Mouse (Mus musculus): Measurements from ENCODE around the gene Scyl1. TPM values are rescaled to one million over a fixed set of nuclear protein-coding genes. Genes with fewer than 3 reads are reported as not detected.

Gene Scyl1
- total RNA-seq, 2 experiments from 2014 or later, result 74.1 to 80.9 TPM

GRCm38 (mm10) chr19:5810103-5810839 is 39.1 kb upstream of the Scyl1 start:
- DNase-seq (ENCODE audit: low spot score in 2 of 2), result peak; percentile 49 to 59
- no peak overlapping the region for H3K4me3 ChIP-seq
- H3K27ac ChIP-seq, result peak overlapping the region; percentile 99
- no peak for TF ChIP-seq CTCF (conservative IDR thresholded peaks at IDR 0.05)

GRCm38 (mm10) chr19:5809712-5810089 is 38.5 kb upstream of the Scyl1 start:
- peak in 1 of 2 experiments; percentile 9 for DNase-seq (ENCODE audit: low spot score in 2 of 2)
- Histone ChIP-seq H3K4me3 (no peak overlapping the region), H3K27ac (peak overlapping the region; percentile 99)
- TF ChIP-seq CTCF (conservative IDR thresholded peaks at IDR 0.05), result no peak

- no peak overlapping the region for H3K4me3 ChIP-seq
- H3K27ac ChIP-seq, result peak overlapping the region; percentile 100
- peak in 1 of 2 experiments; percentile 8 for DNase-seq (ENCODE audit: low spot score in 2 of 2)
- no peak for TF ChIP-seq CTCF (conservative IDR thresholded peaks at IDR 0.05)
These were observed 37.9 kb upstream of the Scyl1 start for GRCm38 (mm10) chr19:5808955-5809711.

GRCm38 (mm10) chr19:5807740-5808139 is 36.5 kb upstream of the Scyl1 start:
- Histone ChIP-seq H3K4me3 (no peak overlapping the region), H3K27ac (peak overlapping the region; percentile 100)
- DNase-seq (ENCODE audit: low spot score in 2 of 2), result peak in 1 of 2 experiments; percentile 7
- no peak for TF ChIP-seq CTCF (conservative IDR thresholded peaks at IDR 0.05)

GRCm38 (mm10) chr19:5806809-5807205 is 35.6 kb upstream of the Scyl1 start:
- H3K4me3 ChIP-seq, result no peak overlapping the region
- H3K27ac ChIP-seq, result peak overlapping the region; percentile 100
- no peak for TF ChIP-seq CTCF (conservative IDR thresholded peaks at IDR 0.05)
- DNase-seq (ENCODE audit: low spot score in 2 of 2), result peak in 1 of 2 experiments; percentile 14

GRCm38 (mm10) chr19:5806051-5806808 is 35.0 kb upstream of the Scyl1 start:
- TF ChIP-seq CTCF (conservative IDR thresholded peaks at IDR 0.05), result no peak
- H3K27ac ChIP-seq, result peak overlapping the region; percentile 100
- H3K4me3 ChIP-seq, result peak overlapping the region; percentile 3; the same call in 1 of the 2 replicates
- DNase-seq (ENCODE audit: low spot score in 2 of 2), result peak in 1 of 2 experiments; percentile 33

- peak; percentile 66 to 80 for DNase-seq (ENCODE audit: low spot score in 2 of 2)
- no peak for TF ChIP-seq CTCF (conservative IDR thresholded peaks at IDR 0.05)
- peak overlapping the region; percentile 100 for H3K27ac ChIP-seq
- H3K4me3 ChIP-seq, result peak overlapping the region; percentile 52
These were observed 33.2 kb upstream of the Scyl1 start for GRCm38 (mm10) chr19:5804371-5804899.

- TF ChIP-seq CTCF (conservative IDR thresholded peaks at IDR 0.05), result no peak
- Histone ChIP-seq H3K4me3 (peak overlapping the region; percentile 52), H3K27ac (peak overlapping the region; percentile 100)
- DNase-seq (ENCODE audit: low spot score in 2 of 2), result no peak
These were observed 32.7 kb upstream of the Scyl1 start for GRCm38 (mm10) chr19:5803881-5804279.

- no peak for TF ChIP-seq CTCF (conservative IDR thresholded peaks at IDR 0.05)
- peak; percentile 98 to 100 for DNase-seq (ENCODE audit: low spot score in 2 of 2)
- peak overlapping the region; percentile 100 for H3K27ac ChIP-seq
- H3K4me3 ChIP-seq, result peak overlapping the region; percentile 97
These were observed 32.0 kb upstream of the Scyl1 start for GRCm38 (mm10) chr19:5803041-5803880.

- DNase-seq (ENCODE audit: low spot score in 2 of 2), result no peak
- Histone ChIP-seq H3K27ac (peak overlapping the region; percentile 100), H3K4me3 (peak overlapping the region; percentile 97)
- no peak for TF ChIP-seq CTCF (conservative IDR thresholded peaks at IDR 0.05)
These were observed 31.5 kb upstream of the Scyl1 start for GRCm38 (mm10) chr19:5802787-5803040.

- peak overlapping the region; percentile 97 for H3K4me3 ChIP-seq
- DNase-seq (ENCODE audit: low spot score in 2 of 2), result peak; percentile 91 to 95
- peak overlapping the region; percentile 100 for H3K27ac ChIP-seq
- no peak for TF ChIP-seq CTCF (conservative IDR thresholded peaks at IDR 0.05)
These were observed 31.0 kb upstream of the Scyl1 start for GRCm38 (mm10) chr19:5802011-5802786.
